Mouse (Mus musculus): ENCODE data around the gene Akirin2. TPM values are rescaled to one million over a fixed set of nuclear protein-coding genes. Genes with fewer than 3 reads are reported as not detected.
A peak's percentile ranks its signal among the peaks of the same experiment; 100 is the strongest.
"Not testable (repeated sequence)": the region's sequence is repeated elsewhere in the genome, so short reads cannot be mapped to it uniquely, and the experiment has no call there.

Gene Akirin2
- polyA plus RNA-seq, 1 experiment from 2014 or later = 122 TPM

DNA sequence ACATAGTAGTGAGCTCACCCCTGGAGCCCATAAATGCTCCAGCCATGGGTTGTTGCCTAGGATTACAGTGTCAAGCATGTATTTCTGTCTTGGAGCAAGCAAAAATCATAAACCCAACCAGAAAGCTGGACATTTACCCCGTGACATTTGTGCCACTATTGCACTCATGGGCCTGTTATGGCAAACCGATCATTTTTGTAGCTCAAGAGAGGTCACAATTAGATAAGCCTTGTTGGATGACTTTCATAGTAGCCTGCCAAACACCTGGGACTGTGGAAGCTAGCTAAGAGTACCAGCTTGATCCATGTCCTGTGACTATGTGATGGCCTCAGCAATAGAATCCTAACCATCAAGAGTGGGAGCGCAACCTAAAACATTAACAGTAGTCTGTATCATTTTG lies 4.9 kb downstream of the Akirin2 start:
- H3K36me3 ChIP-seq = no peaks in the 10 kb centered on the region

DNA sequence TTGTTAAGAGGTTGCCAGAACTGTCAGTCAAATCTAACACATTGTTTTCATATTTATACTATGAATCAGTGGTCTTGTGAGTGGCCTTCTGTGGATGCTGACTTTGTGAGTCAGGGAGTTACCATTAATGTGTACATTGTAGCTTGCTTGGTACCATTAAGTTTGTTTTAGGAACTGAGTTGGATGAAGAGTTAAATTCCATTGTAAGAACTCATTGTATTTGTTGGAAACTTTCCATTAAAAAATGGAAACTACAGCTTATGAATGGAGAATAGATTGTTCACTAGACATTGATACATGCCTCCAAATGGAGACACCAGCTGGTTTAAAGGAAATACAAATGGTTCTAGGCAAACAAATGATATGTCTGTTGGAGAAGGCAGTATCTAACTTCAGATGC lies 5.4 kb downstream of the Akirin2 start:
- Histone ChIP-seq H3K4me3 (no peak overlapping the region), H3K4me1 (peaks cover 34% of the 10 kb centered on the region), H3K9ac (replicated peaks) (no peak overlapping the region), H3K27ac (replicated peaks) (no peak overlapping the region), H3K9me3 (no peaks in the 10 kb centered on the region), H3K27me3 (no peaks in the 10 kb centered on the region), H3K36me3 (no peaks in the 10 kb centered on the region), H3K4me2 (replicated peaks) (no peak overlapping the region)
- no peak for ATAC-seq (ENCODE audit: low FRiP score, low read depth)

More for the DNA sequence above, 4.9 kb downstream of the Akirin2 start:
- WGBS = 95% methylated on average over 3 of the region's 3 CpGs
- Histone ChIP-seq H3K9ac (replicated peaks) (no peak overlapping the region), H3K27ac (replicated peaks) (no peak overlapping the region), H3K4me3 (no peak overlapping the region), H3K4me2 (replicated peaks) (no peak overlapping the region), H3K4me1 (peaks cover 34% of the 10 kb centered on the region), H3K27me3 (no peaks in the 10 kb centered on the region), H3K9me3 (no peaks in the 10 kb centered on the region)
- no peak for ATAC-seq (ENCODE audit: low FRiP score, low read depth)

- Histone ChIP-seq H3K9ac (replicated peaks) (no peak overlapping the region), H3K4me2 (replicated peaks) (no peak overlapping the region), H3K36me3 (peaks cover 21% of the 10 kb centered on the region), H3K27me3 (no peaks in the 10 kb centered on the region), H3K4me1 (0 out of 2 replicates have a peak, but pooled peaks cover 8% of the 10 kb centered on the region), H3K9me3 (no peaks in the 10 kb centered on the region), H3K27ac (replicated peaks) (no peak overlapping the region), H3K4me3 (no peak overlapping the region)
- WGBS = 53% methylated on average over 4 of the region's 4 CpGs
- ATAC-seq (ENCODE audit: low FRiP score, low read depth) = peak; percentile 63; the same call in 1 of the 2 replicates
Observed at GRCm38 (mm10) chr4:34560971-34561370, 10.2 kb downstream of the Akirin2 start.

DNA sequence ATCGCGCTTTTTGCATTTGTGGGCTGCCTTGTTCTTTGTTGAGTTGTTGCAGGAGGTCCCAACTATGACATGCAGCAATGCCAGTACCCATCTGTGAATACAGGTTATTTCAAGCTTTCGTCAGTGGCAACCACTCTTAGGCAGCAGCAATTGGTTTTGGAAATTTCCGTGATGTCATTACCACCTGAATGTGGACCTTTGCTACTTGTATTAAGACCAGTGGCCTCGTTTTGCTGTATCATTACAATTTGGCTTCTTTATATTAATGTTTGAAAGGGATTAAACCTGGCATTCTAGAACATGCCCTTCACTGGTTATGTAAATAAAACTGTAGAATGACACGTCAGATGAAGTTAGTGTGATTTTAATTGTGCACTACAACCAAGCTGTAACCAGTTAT lies 15.5 kb downstream of the Akirin2 start:
- Histone ChIP-seq H3K4me2 (replicated peaks) (no peak overlapping the region), H3K4me1 (no peaks in the 10 kb centered on the region), H3K9me3 (no peaks in the 10 kb centered on the region), H3K27ac (replicated peaks) (no peak overlapping the region), H3K9ac (replicated peaks) (no peak overlapping the region), H3K4me3 (no peak overlapping the region), H3K36me3 (peaks cover 62% of the 10 kb centered on the region), H3K27me3 (no peaks in the 10 kb centered on the region)
- no peak for ATAC-seq (ENCODE audit: low FRiP score, low read depth)
- WGBS = 94% methylated on average over 6 of the region's 6 CpGs

GRCm38 (mm10) chr4:34572876-34573275 lies 22.1 kb downstream of the Akirin2 start:
- 83% methylated on average over 2 of the region's 2 CpGs for WGBS
- Histone ChIP-seq H3K4me2 (replicated peaks) (no peak overlapping the region), H3K27me3 (no peaks in the 10 kb centered on the region), H3K9me3 (no peaks in the 10 kb centered on the region), H3K9ac (replicated peaks) (no peak overlapping the region), H3K36me3 (peaks cover 82% of the 10 kb centered on the region), H3K4me3 (no peak overlapping the region), H3K4me1 (no peaks in the 10 kb centered on the region), H3K27ac (replicated peaks) (no peak overlapping the region)
- no peak for ATAC-seq (ENCODE audit: low FRiP score, low read depth)

- Histone ChIP-seq H3K4me3 (no peak overlapping the region), H3K4me2 (replicated peaks) (no peak overlapping the region), H3K36me3 (peaks cover 78% of the 10 kb centered on the region), H3K27ac (replicated peaks) (no peak overlapping the region), H3K4me1 (no peaks in the 10 kb centered on the region), H3K9ac (replicated peaks) (no peak overlapping the region), H3K9me3 (no peaks in the 10 kb centered on the region), H3K27me3 (no peaks in the 10 kb centered on the region)
- no peak for ATAC-seq (ENCODE audit: low FRiP score, low read depth)
- 96% methylated on average over 2 of the region's 2 CpGs for WGBS
Observed at GRCm38 (mm10) chr4:34577028-34577427, 26.3 kb downstream of the Akirin2 start.

GRCm38 (mm10) chr4:34579215-34579614 lies 28.5 kb downstream of the Akirin2 start:
- Histone ChIP-seq H3K27me3 (no peaks in the 10 kb centered on the region), H3K9me3 (no peaks in the 10 kb centered on the region), H3K27ac (replicated peaks) (no peak overlapping the region), H3K36me3 (peaks cover 81% of the 10 kb centered on the region), H3K4me2 (replicated peaks) (no peak overlapping the region), H3K9ac (replicated peaks) (no peak overlapping the region), H3K4me1 (no peaks in the 10 kb centered on the region), H3K4me3 (no peak overlapping the region)
- ATAC-seq (ENCODE audit: low FRiP score, low read depth) = no peak
- WGBS = 93% methylated on average over 1 of the region's 1 CpGs

DNA sequence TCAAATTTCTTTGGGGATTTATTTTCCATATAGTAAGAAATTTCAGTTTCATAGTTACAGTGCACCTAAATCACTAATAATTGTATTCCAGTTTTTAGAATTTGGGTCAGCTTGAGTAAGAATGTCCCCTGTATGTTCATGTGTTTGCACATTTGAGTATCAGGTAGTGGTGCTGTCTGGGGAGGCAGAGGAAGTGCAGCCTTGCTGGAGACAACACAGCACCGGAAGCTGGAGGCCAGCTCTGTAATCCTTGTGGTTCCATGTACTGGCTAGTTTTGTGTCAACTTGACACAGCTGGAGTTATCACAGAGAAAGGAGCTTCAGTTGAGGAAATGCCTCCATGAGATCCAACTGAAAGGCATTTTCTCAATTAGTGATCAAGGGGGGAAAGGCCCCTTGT lies 30.8 kb downstream of the Akirin2 start:
- H3K4me2 ChIP-seq (replicated peaks); H3K27me3 ChIP-seq; ATAC-seq (ENCODE audit: low FRiP score, low read depth); H3K4me3 ChIP-seq; H3K9ac ChIP-seq (replicated peaks); H3K27ac ChIP-seq (replicated peaks); H3K9me3 ChIP-seq; H3K4me1 ChIP-seq: not testable (repeated sequence)
- 79% methylated on average over 1 of the region's 1 CpGs for WGBS
- peaks cover 70% of the 10 kb centered on the region for H3K36me3 ChIP-seq

GRCm38 (mm10) chr4:34581990-34582389 lies 31.3 kb downstream of the Akirin2 start:
- Histone ChIP-seq H3K9ac (replicated peaks) (no peak overlapping the region), H3K36me3 (peaks cover 68% of the 10 kb centered on the region), H3K9me3 (no peaks in the 10 kb centered on the region), H3K27ac (replicated peaks) (no peak overlapping the region), H3K4me1 (no peaks in the 10 kb centered on the region), H3K27me3 (no peaks in the 10 kb centered on the region), H3K4me3 (no peak overlapping the region), H3K4me2 (replicated peaks) (no peak overlapping the region)
- 75% methylated on average over 7 of the region's 7 CpGs for WGBS
- no peak for ATAC-seq (ENCODE audit: low FRiP score, low read depth)

- 73% methylated on average over 5 of the region's 5 CpGs for WGBS
- Histone ChIP-seq H3K4me1 (no peaks in the 10 kb centered on the region), H3K36me3 (peaks cover 67% of the 10 kb centered on the region), H3K4me2 (replicated peaks) (no peak overlapping the region), H3K9me3 (no peaks in the 10 kb centered on the region), H3K9ac (replicated peaks) (no peak overlapping the region), H3K4me3 (no peak overlapping the region), H3K27ac (replicated peaks) (no peak overlapping the region), H3K27me3 (no peaks in the 10 kb centered on the region)
- no peak for ATAC-seq (ENCODE audit: low FRiP score, low read depth)
Observed at GRCm38 (mm10) chr4:34582476-34582875, 31.7 kb downstream of the Akirin2 start.

GRCm38 (mm10) chr4:34583427-34583826 lies 32.7 kb downstream of the Akirin2 start:
- Histone ChIP-seq H3K9me3 (no peaks in the 10 kb centered on the region), H3K27me3 (no peaks in the 10 kb centered on the region), H3K36me3 (peaks cover 60% of the 10 kb centered on the region), H3K4me2 (replicated peaks) (no peak overlapping the region), H3K4me1 (no peaks in the 10 kb centered on the region), H3K4me3 (no peak overlapping the region), H3K9ac (replicated peaks) (no peak overlapping the region), H3K27ac (replicated peaks) (no peak overlapping the region)
- ATAC-seq (ENCODE audit: low FRiP score, low read depth) = no peak
- WGBS = 94% methylated on average over 3 of the region's 3 CpGs

DNA sequence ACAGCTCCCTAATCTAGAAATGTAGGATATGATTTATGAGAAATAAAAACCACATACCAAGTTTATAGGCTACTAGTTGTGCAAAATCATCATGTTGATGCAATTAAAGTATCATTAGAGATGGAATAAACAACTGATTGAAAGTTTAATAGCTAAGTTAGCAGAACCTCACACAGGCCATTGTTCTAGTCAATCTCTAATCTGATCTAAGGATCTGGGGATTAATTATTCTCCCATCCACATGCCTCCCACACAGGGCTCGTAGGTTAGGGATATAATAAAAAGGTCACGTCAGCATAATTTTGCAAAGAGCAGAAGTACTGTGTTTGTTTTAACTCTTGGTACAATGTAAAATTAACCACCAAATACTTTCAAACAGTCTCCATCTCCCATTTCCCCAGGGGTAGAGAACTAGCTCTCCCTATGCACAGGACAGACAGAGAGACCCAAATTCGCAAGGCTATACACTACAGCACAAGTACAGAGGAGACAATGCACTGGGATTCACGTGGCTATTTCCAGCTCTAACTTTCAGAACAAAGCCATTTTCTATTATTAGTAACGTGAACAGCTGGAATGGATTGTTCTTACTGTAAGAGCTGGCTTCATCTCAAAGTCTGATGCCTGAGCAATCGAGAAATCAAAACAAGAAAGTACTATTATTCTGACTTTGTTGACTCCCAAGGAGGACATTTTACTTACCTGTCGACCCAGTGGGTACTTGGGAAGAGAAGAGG lies 34.3 kb downstream of the Akirin2 start:
- 91% methylated on average over 7 of the region's 7 CpGs for WGBS
- no peak for ATAC-seq (ENCODE audit: low FRiP score, low read depth)
- peaks cover 50% of the 10 kb centered on the region for H3K36me3 ChIP-seq

GRCm38 (mm10) chr4:34603123-34603522 lies 52.4 kb downstream of the Akirin2 start:
- H3K27me3 ChIP-seq = no peaks in the 10 kb centered on the region
- peaks cover 60% of the 10 kb centered on the region for H3K36me3 ChIP-seq
- H3K9me3 ChIP-seq = no peaks in the 10 kb centered on the region
- H3K9ac ChIP-seq (replicated peaks) = no peak overlapping the region
- H3K27ac ChIP-seq (replicated peaks) = no peak overlapping the region
- H3K4me1 ChIP-seq = no peaks in the 10 kb centered on the region
- no peak overlapping the region for H3K4me2 ChIP-seq (replicated peaks)
- H3K4me3 ChIP-seq = no peak overlapping the region
- no peak for ATAC-seq (ENCODE audit: low FRiP score, low read depth)
- WGBS = 88% methylated on average over 6 of the region's 6 CpGs

More for the DNA sequence above, 34.3 kb downstream of the Akirin2 start:
- H3K4me3 ChIP-seq = no peak overlapping the region
- no peaks in the 10 kb centered on the region for H3K4me1 ChIP-seq
- H3K4me2 ChIP-seq (replicated peaks) = no peak overlapping the region
- H3K9ac ChIP-seq (replicated peaks) = no peak overlapping the region
- no peaks in the 10 kb centered on the region for H3K27me3 ChIP-seq
- H3K9me3 ChIP-seq = no peaks in the 10 kb centered on the region
- H3K27ac ChIP-seq (replicated peaks) = no peak overlapping the region

Data from midbrain, embryonic 12.5 days (tissue).